20 mouse cellular contexts compared by ENCODE assay signal in the genomic region with DNA sequence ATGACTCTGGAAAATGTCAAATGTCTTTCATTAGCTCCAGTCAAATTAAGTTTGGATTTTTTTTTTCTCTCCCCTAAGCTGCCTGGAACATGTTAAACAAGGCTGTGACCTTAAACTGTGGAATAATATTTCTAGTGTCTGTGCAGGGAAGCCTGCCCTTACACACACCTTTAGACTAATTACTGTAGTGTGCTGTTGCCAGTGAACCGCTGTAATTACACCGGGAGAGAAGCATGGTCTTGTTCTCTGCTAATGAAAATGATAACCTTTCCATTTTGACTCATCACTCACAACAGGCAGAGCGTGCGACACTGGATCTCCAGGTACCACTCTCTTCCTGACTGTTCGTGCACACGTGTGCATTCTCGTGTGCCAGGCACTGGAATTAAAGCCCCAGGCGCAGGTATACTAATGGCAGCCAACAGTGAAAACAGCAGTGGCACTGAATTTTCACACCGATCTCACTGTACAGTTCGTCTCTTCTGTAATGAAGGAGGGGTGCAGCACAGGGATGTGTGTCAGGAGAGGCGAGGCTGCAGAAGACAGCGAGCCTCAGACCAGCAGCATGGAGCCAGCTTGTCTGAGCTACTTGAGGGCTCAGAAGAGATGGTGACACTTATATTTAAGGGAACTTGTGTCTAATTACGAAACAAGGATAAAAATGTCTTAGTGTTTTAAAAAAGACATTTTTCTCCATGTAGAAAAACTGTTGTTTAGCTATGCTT.
DNase-seq lines count a peak whose midpoint lies in the region; ATAC-seq and TF ChIP-seq lines count a peak whose summit lies in the region.
"Had no signal": no experiment of that assay in that cellular context is flagged by ENCODE, and none has a peak within 500 bp of the region (broad histone marks: within the 10 kb centered on the region; RNA-seq: fewer than 3 reads in every experiment).

No protein-coding gene starts in this region.

- H3K27ac ChIP-seq in hindbrain, embryonic 10.5 days: peak overlapping the region; percentile 64
- no peak overlapping the region for H3K27ac ChIP-seq in hindbrain, embryonic 11.5 days (ENCODE audit: low read depth, low read length)
- H3K27ac ChIP-seq in forebrain, postnatal 0 days (ENCODE audit: low read depth, low read length): no peak overlapping the region
- 0 out of 2 replicates have a peak overlapping the region, but pooled peaks have one; percentile 29 for H3K27ac ChIP-seq in limb, embryonic 12.5 days
- H3K27ac ChIP-seq: embryonic facial prominence, embryonic 15.5 days; kidney, postnatal 0 days; liver, embryonic 14.5 days had no signal

- H3K4me3 ChIP-seq in hindbrain, embryonic 10.5 days: no peak overlapping the region
- H3K4me3 ChIP-seq in hindbrain, embryonic 11.5 days (ENCODE audit: low read depth, low read length): no peak overlapping the region
- no peak overlapping the region for H3K4me3 ChIP-seq in forebrain, postnatal 0 days (ENCODE audit: low read depth, low read length)
- H3K4me3 ChIP-seq in limb, embryonic 12.5 days (replicated peaks): no peak overlapping the region
- H3K4me3 ChIP-seq: embryonic facial prominence, embryonic 15.5 days; megakaryocyte, embryonic 14.5 days; myocyte had no signal

- no peak overlapping the region for H3K9ac ChIP-seq in hindbrain, embryonic 11.5 days (ENCODE audit: low read depth, low read length)
- H3K9ac ChIP-seq in forebrain, postnatal 0 days: no peak overlapping the region
- no peak overlapping the region for H3K9ac ChIP-seq in limb, embryonic 12.5 days (replicated peaks)
- H3K9ac ChIP-seq: embryonic facial prominence, embryonic 15.5 days; liver, embryonic 14.5 days had no signal

- no peaks in the 10 kb centered on the region for H3K36me3 ChIP-seq in hindbrain, embryonic 10.5 days
- H3K36me3 ChIP-seq in hindbrain, embryonic 11.5 days (ENCODE audit: control insufficient read depth, insufficient read depth, low read length): no peaks in the 10 kb centered on the region
- H3K36me3 ChIP-seq in forebrain, postnatal 0 days (ENCODE audit: insufficient read depth): no peaks in the 10 kb centered on the region
- H3K36me3 ChIP-seq in limb, embryonic 12.5 days: no peaks in the 10 kb centered on the region
- H3K36me3 ChIP-seq: embryonic facial prominence, embryonic 15.5 days had no signal

- TF ChIP-seq CTCF in forebrain, postnatal 0 days (IDR thresholded peaks at IDR 0.05; ENCODE audit: low read depth): no peak

- no peaks in the 10 kb centered on the region for H3K9me3 ChIP-seq in hindbrain, embryonic 10.5 days
- H3K9me3 ChIP-seq in hindbrain, embryonic 11.5 days (ENCODE audit: control insufficient read depth, low read length): no peaks in the 10 kb centered on the region
- H3K9me3 ChIP-seq in forebrain, postnatal 0 days (ENCODE audit: low read length): no peaks in the 10 kb centered on the region
- H3K9me3 ChIP-seq in limb, embryonic 12.5 days: no peaks in the 10 kb centered on the region
- H3K9me3 ChIP-seq: embryonic facial prominence, embryonic 15.5 days; megakaryocyte, embryonic 14.5 days had no signal

- no peak overlapping the region for H3K4me2 ChIP-seq in hindbrain, embryonic 11.5 days (replicated peaks; ENCODE audit: low read depth, low read length)
- H3K4me2 ChIP-seq in forebrain, postnatal 0 days (ENCODE audit: low read depth): no peak overlapping the region
- no peak overlapping the region for H3K4me2 ChIP-seq in limb, embryonic 12.5 days
- H3K4me2 ChIP-seq: embryonic facial prominence, embryonic 15.5 days had no signal

- no peak for ATAC-seq in hindbrain, embryonic 11.5 days (ENCODE audit: low FRiP score)
- peak; percentile 72 for ATAC-seq in forebrain, postnatal 0 days
- no peak for ATAC-seq in limb, embryonic 12.5 days (ENCODE audit: insufficient number of reproducible peaks, insufficient read depth, low FRiP score, low TSS enrichment, low read depth)
- ATAC-seq: intestine, embryonic 16.5 days had no signal

- WGBS in hindbrain, embryonic 10.5 days: 83% methylated on average over 13 of the region's 13 CpGs
- 81% methylated on average over 13 of the region's 13 CpGs for WGBS in hindbrain, embryonic 11.5 days
- WGBS in forebrain, postnatal 0 days: 51% methylated on average over 13 of the region's 13 CpGs
- 56% methylated on average over 13 of the region's 13 CpGs for WGBS in limb, embryonic 12.5 days

- no peaks in the 10 kb centered on the region for H3K27me3 ChIP-seq in hindbrain, embryonic 10.5 days (ENCODE audit: insufficient read depth, poor library complexity, severe bottlenecking)
- no peaks in the 10 kb centered on the region for H3K27me3 ChIP-seq in hindbrain, embryonic 11.5 days (ENCODE audit: control insufficient read depth, insufficient read depth, low read length)
- H3K27me3 ChIP-seq in forebrain, postnatal 0 days (ENCODE audit: insufficient read depth, low read length): no peaks in the 10 kb centered on the region
- H3K27me3 ChIP-seq in limb, embryonic 12.5 days: no peaks in the 10 kb centered on the region
- H3K27me3 ChIP-seq: embryonic facial prominence, embryonic 15.5 days; megakaryocyte, embryonic 14.5 days had no signal

- peaks cover 31% of the 10 kb centered on the region for H3K4me1 ChIP-seq in hindbrain, embryonic 10.5 days (replicated peaks)
- no peaks in the 10 kb centered on the region; the same call in 1 of the 2 replicates for H3K4me1 ChIP-seq in hindbrain, embryonic 11.5 days (replicated peaks; ENCODE audit: control insufficient read depth, insufficient read depth, low read length)
- peaks cover 13% of the 10 kb centered on the region for H3K4me1 ChIP-seq in forebrain, postnatal 0 days (ENCODE audit: insufficient read depth)
- H3K4me1 ChIP-seq in limb, embryonic 12.5 days (replicated peaks): peaks cover 24% of the 10 kb centered on the region

- DNase-seq in hindbrain, embryonic 10.5 days (ENCODE audit: low spot score): no peak
- DNase-seq in hindbrain, embryonic 11.5 days (ENCODE audit: low spot score): no peak
- no peak for DNase-seq in forebrain, postnatal 0 days
- no peak for DNase-seq in adrenal gland, postnatal 25 days
- DNase-seq in adrenal gland, adult 8-10 months: no peak
- no peak for DNase-seq in lung, postnatal 14 days
- DNase-seq: adrenal gland, postnatal 14 days; cerebellum, adult 9-11 months; embryo, embryonic 11 days; gastrocnemius, postnatal 36 days; heart, postnatal 36 days; layer of hippocampus, postnatal 36 days; right cerebral cortex, adult 18-20 months had no signal

Comparison
In these comparisons a context has a peak if more than half of its experiments do, and no peak if none do; other contexts are left out.
1. H3K27ac ChIP-seq: peak in hindbrain, embryonic 10.5 days (single experiment) and limb, embryonic 12.5 days (single experiment); none in hindbrain, embryonic 11.5 days (single experiment) and forebrain, postnatal 0 days (single experiment).